Mouse (Mus musculus) heart, embryonic 10.5 days (tissue): ENCODE measurements at regions not wholly inside any gene's neighbourhood (a gene's known extent, or its start where the extent isn't known, plus 50 kb on each side); places are given as distances from the start of the nearest gene placed in this dataset.
"Not testable (repeated sequence)": the region's sequence is repeated elsewhere in the genome, so short reads cannot be mapped to it uniquely, and the experiment has no call there.

ENCODE experiments used
- DNase-seq: peaks from one replicate; pipeline ENCODE4 v3.0.0-alpha.2; 2017; ENCODE audit warnings: low spot score
- H3K27ac ChIP-seq: fragments of 300-500 bp; sonication (generic); 2 replicates; pipeline ENCODE4 v1.5.1; 2016; ENCODE audit warnings: mild to moderate bottlenecking
- H3K27me3 ChIP-seq: fragments of 300-500 bp; sonication (generic); 2 replicates; pipeline ENCODE4 v1.6.1; 2016; ENCODE audit warnings: mild to moderate bottlenecking; ENCODE audit not compliant: poor library complexity, insufficient read depth, severe bottlenecking
- H3K36me3 ChIP-seq: fragments of 300-500 bp; sonication (generic); 2 replicates; pipeline ENCODE4 v1.6.1; 2016; ENCODE audit warnings: mild to moderate bottlenecking, moderate library complexity
- H3K4me1 ChIP-seq: fragments of 300-500 bp; sonication (generic); 2 replicates; pipeline ENCODE4 v1.6.1; 2016; ENCODE audit warnings: mild to moderate bottlenecking
- H3K4me3 ChIP-seq: fragments of 300-500 bp; sonication (generic); 2 replicates; pipeline ENCODE4 v1.5.1; 2016; ENCODE audit warnings: mild to moderate bottlenecking, moderate library complexity
- H3K9me3 ChIP-seq: fragments of 300-500 bp; sonication (generic); 2 replicates; pipeline ENCODE4 v1.6.1; 2016; ENCODE audit warnings: mild to moderate bottlenecking, moderate library complexity
- WGBS: fragments of 180-500 bp; shearing (Covaris S2); methylation state at CpG from one replicate; pipeline ENCODE4 v1.1.7; 2016; 5-methylcytosine and 5-hydroxymethylcytosine counted together

DNA sequence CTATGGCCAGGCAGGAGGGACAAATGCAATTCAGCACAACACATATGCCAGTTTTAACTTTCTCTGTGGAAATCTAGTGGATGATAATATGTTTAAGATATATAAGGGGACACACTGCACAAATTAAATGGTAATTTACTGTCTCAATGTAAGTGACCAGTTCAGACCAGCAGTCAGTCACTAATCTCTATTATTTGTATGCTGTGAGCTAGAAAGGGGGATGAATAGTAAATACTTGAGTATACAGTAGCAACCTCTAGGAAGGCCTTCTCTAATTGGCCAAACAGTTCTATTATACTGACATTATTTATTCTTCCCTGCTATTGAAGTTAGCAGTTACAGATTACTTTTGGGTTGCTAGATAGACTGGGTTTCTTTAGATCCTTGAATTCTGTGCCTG is 391.2 kb downstream of the Fign start:
- H3K4me1 ChIP-seq: peaks cover 14% of the 10 kb centered on the region; the same call in 1 of the 2 replicates
- no peaks in the 10 kb centered on the region for H3K27me3 ChIP-seq
- H3K9me3 ChIP-seq: no peaks in the 10 kb centered on the region
- no peak overlapping the region for H3K27ac ChIP-seq
- no peak for DNase-seq
- no peaks in the 10 kb centered on the region for H3K36me3 ChIP-seq
- no peak overlapping the region for H3K4me3 ChIP-seq

DNA sequence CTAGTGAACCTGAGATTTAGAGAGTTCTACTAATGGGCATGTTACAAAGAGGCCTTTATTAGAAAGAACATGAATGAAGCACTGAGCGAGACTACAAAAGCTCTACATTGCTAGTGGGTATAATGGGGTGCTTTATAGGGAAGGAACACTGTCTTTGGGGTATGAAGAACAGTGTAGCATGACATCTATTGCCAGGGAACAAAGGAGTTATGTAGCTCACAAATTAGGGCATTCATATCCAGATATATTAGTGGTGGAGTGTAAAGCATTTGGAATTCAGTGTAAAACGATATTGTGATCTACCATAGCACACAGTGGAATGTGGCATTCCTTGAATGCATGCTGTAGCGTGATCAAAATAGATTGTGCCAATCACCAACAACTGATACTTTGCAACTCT is 391.7 kb downstream of the Fign start:
- Histone ChIP-seq H3K27me3 (no peaks in the 10 kb centered on the region), H3K4me1 (peaks cover 14% of the 10 kb centered on the region; the same call in 1 of the 2 replicates), H3K27ac (no peak overlapping the region), H3K9me3 (no peaks in the 10 kb centered on the region), H3K4me3 (no peak overlapping the region), H3K36me3 (no peaks in the 10 kb centered on the region)
- 73% methylated on average over 3 of the region's 3 CpGs for WGBS
- no peak for DNase-seq

- H3K36me3 ChIP-seq: no peaks in the 10 kb centered on the region
- WGBS: under 1% methylated on average over 22 of the region's 22 CpGs
- peaks cover 14% of the 10 kb centered on the region; the same call in 1 of the 2 replicates for H3K4me1 ChIP-seq
- H3K4me3 ChIP-seq: peak overlapping the region; percentile 58
- DNase-seq: peak; percentile 90
- H3K27me3 ChIP-seq: no peaks in the 10 kb centered on the region
- peak overlapping the region; percentile 86 for H3K27ac ChIP-seq
- no peaks in the 10 kb centered on the region for H3K9me3 ChIP-seq
These were observed 395.3 kb downstream of the Fign start for GRCm38 (mm10) chr2:63702333-63703096.

GRCm38 (mm10) chr2:63701861-63702260 is 396.0 kb downstream of the Fign start:
- H3K27ac ChIP-seq: peak overlapping the region; percentile 86
- H3K27me3 ChIP-seq: no peaks in the 10 kb centered on the region
- no peaks in the 10 kb centered on the region for H3K9me3 ChIP-seq
- peaks cover 14% of the 10 kb centered on the region; the same call in 1 of the 2 replicates for H3K4me1 ChIP-seq
- peak overlapping the region; percentile 58 for H3K4me3 ChIP-seq
- no peaks in the 10 kb centered on the region for H3K36me3 ChIP-seq
- DNase-seq: no peak
- 36% methylated on average over 13 of the region's 13 CpGs for WGBS

DNA sequence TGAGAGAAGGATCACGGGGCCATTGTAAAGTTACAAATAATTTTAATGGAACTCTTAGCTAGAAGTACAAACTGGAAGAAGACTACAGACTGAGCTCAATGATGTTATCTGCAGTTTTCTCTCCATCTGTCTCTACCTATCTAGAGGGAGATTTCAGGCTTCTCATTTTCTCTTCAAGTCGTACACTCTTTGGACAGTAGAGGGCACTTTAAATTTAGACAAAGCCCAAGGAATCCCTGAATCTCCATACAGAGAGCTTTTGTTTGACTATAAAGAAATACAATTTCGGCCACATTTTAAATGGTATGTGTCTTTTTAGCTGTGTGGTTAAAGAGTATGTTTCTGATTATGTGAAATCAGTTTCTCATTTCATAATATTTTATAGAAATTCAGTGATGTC is 397.6 kb downstream of the Fign start:
- Histone ChIP-seq H3K4me1 (peaks cover 14% of the 10 kb centered on the region; the same call in 1 of the 2 replicates), H3K27me3 (no peaks in the 10 kb centered on the region), H3K27ac (no peak overlapping the region), H3K9me3 (no peaks in the 10 kb centered on the region), H3K36me3 (no peaks in the 10 kb centered on the region), H3K4me3 (no peak overlapping the region)
- WGBS: 14% methylated on average over 3 of the region's 3 CpGs
- no peak for DNase-seq

DNA sequence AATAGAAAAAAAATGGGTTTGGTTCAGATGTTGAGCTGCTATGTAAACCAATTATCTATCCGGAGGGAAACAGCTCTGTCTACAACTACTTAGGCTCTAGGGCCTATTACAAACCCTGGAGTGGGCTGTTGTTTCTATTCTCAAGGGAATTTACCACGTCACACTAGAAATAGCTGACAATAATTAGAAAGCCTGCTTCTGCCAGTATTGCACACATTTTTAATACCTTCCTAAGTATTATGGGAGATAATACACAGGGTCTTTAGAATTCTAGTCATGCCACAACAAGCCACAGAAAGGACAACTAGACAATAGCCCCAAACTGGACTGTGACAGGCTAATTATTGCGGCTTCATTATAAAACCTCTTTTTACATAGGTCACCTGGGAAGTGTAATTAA is 428.1 kb downstream of the Fign start:
- no peak overlapping the region for H3K4me3 ChIP-seq
- no peaks in the 10 kb centered on the region for H3K9me3 ChIP-seq
- 79% methylated on average over 3 of the region's 3 CpGs for WGBS
- no peaks in the 10 kb centered on the region for H3K4me1 ChIP-seq
- no peaks in the 10 kb centered on the region for H3K36me3 ChIP-seq
- no peak overlapping the region for H3K27ac ChIP-seq
- DNase-seq: no peak
- H3K27me3 ChIP-seq: no peaks in the 10 kb centered on the region

DNA sequence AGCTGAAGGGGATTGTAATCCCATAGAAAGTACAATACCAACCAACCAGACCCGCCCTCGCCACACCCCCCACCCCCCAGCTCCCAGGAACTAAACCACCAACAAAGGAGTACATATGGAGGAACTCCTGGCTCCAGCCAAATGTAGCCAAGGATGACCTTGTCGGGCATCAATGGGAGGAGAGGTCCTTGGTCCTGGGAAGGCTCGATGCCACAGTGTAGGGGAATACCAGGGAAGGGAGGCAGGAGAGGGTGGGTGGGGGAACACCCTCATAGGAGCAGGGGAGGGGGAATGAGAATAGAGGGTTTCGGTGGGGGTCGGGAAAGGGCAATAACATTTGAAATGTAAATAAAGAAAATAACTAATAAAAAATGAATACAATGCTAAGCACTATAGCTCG is 429.1 kb downstream of the Fign start:
- whole genome bisulfite sequencing: 84% methylated on average over 7 of the region's 7 CpGs
- no peaks in the 10 kb centered on the region for H3K27me3 ChIP-seq
- no peaks in the 10 kb centered on the region for H3K9me3 ChIP-seq
- no peaks in the 10 kb centered on the region for H3K4me1 ChIP-seq
- H3K36me3 ChIP-seq: no peaks in the 10 kb centered on the region
- H3K27ac ChIP-seq: no peak overlapping the region
- no peak overlapping the region for H3K4me3 ChIP-seq
- DNase-seq: no peak

DNA sequence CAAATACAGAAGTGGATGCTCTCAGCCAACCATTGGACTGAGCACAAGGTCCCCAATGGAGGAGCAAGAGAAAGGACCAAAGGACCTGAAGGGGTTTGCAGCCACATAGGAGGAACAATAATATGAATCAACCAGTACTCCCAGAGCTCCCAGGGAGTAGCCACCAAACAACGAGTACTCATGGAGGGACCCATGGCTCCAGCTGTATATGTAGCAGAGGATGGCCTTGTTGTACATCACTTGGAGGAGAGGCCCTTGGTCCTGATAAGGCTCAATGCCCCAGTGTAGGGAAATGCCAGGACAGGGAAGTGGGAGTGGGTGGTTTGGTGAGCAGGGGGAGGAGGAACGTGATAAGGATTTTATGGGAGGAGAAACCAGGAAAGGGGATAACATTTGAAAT is 437.9 kb downstream of the Fign start:
- H3K27me3 ChIP-seq, H3K4me3 ChIP-seq, DNase-seq, H3K9me3 ChIP-seq, H3K27ac ChIP-seq, H3K4me1 ChIP-seq, H3K36me3 ChIP-seq: not testable (repeated sequence)
- WGBS: 72% methylated on average over 2 of the region's 2 CpGs
